Mouse (Mus musculus) stomach, embryonic 16.5 days (tissue): Measurements from ENCODE around the gene Cd109. TPM values are rescaled to one million over a fixed set of nuclear protein-coding genes. Genes with fewer than 3 reads are reported as not detected.

ENCODE experiments used
- ATAC-seq: fragments of 200-750 bp; cut with Nextera tagmentation; 2 replicates; pipeline ENCODE4 v1.8.0; 2017; ENCODE audit warnings: moderate number of reproducible peaks, moderate TSS enrichment; ENCODE audit not compliant: insufficient read depth, low FRiP score
- H3K27ac ChIP-seq: fragments of 300-500 bp; sonication (generic); 2 replicates; pipeline ENCODE4 v1.5.1; 2014; ENCODE audit warnings: low read length
- H3K27me3 ChIP-seq: fragments of 300-500 bp; sonication (generic); 2 replicates; pipeline ENCODE4 v1.6.1; 2014; ENCODE audit warnings: low read length, control low read depth, mixed read lengths; ENCODE audit not compliant: control insufficient read depth, insufficient read depth
- H3K36me3 ChIP-seq: fragments of 300-500 bp; sonication (generic); 2 replicates; pipeline ENCODE4 v1.6.1; 2014; ENCODE audit warnings: low read length; ENCODE audit not compliant: control insufficient read depth, insufficient read depth
- H3K4me1 ChIP-seq: fragments of 300-500 bp; sonication (generic); 2 replicates; pipeline ENCODE4 v1.6.1; 2014; ENCODE audit warnings: low read length, control low read depth, mixed read lengths; ENCODE audit not compliant: control insufficient read depth, insufficient read depth
- H3K4me2 ChIP-seq: fragments of 300-500 bp; sonication (generic); 2 replicates; pipeline ENCODE4 v1.6.1; 2014; ENCODE audit warnings: low read depth, low read length, mixed read lengths
- H3K4me3 ChIP-seq: fragments of 300-500 bp; sonication (generic); replicated peaks from 2 replicates; pipeline ENCODE4 v1.5.1; 2014; ENCODE audit warnings: mild to moderate bottlenecking, low read length
- H3K9ac ChIP-seq: fragments of 300-500 bp; sonication (generic); 2 replicates; pipeline ENCODE4 v1.6.1; 2014; ENCODE audit warnings: low read length
- H3K9me3 ChIP-seq: fragments of 300-500 bp; sonication (generic); replicated peaks from 2 replicates; pipeline ENCODE4 v1.6.1; 2016; ENCODE audit warnings: low read length, control low read depth; ENCODE audit not compliant: control insufficient read depth
- WGBS: fragments of 180-500 bp; shearing (Covaris S2); extraction: QIAGEN DNeasy Blood & Tissue Kit; methylation state at CpG from one replicate; pipeline ENCODE4 v1.1.7; 2014; 5-methylcytosine and 5-hydroxymethylcytosine counted together
- polyA plus RNA-seq: library from polyadenylated mRNA; unstranded; fragments of >200 nt; fragmentation: Nextera tagmentation; extraction: Ambion mirVana; gene quantifications from 2 replicates; pipeline ENCODE4 v1.2.1, GENCODE M21; 2015

Cd109 gene
- polyA plus RNA-seq, 1 experiment from 2014 or later = 13.6 TPM

DNA sequence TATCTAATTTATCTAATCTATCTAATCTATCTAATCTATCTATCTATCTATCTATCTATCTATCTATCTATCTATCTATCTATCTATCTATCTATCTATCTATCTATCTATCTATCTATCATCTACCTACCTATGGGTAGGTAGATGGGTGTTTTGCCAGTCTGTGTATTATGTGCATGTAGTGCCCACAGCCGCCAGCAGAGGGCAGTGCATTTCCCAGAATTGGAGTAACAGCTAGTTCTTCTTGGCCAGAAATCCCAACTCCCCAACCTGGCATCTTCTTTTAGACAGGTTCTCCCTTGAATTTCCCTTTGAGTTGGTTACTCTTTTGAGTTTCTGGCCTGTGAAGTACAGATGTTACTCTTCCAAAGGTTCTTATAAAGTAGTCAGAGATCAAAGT is 85.3 kb downstream of the Cd109 start:
- H3K4me3 ChIP-seq = no peak overlapping the region
- no peak for ATAC-seq
- no peak overlapping the region for H3K9ac ChIP-seq
- H3K4me2 ChIP-seq = no peak overlapping the region
- no peak overlapping the region for H3K27ac ChIP-seq
- H3K36me3 ChIP-seq = no peaks in the 10 kb centered on the region
- no peaks in the 10 kb centered on the region for H3K27me3 ChIP-seq
- H3K9me3 ChIP-seq = no peaks in the 10 kb centered on the region
- 0% methylated on average over 1 of the region's 1 CpGs for WGBS
- no peaks in the 10 kb centered on the region for H3K4me1 ChIP-seq

DNA sequence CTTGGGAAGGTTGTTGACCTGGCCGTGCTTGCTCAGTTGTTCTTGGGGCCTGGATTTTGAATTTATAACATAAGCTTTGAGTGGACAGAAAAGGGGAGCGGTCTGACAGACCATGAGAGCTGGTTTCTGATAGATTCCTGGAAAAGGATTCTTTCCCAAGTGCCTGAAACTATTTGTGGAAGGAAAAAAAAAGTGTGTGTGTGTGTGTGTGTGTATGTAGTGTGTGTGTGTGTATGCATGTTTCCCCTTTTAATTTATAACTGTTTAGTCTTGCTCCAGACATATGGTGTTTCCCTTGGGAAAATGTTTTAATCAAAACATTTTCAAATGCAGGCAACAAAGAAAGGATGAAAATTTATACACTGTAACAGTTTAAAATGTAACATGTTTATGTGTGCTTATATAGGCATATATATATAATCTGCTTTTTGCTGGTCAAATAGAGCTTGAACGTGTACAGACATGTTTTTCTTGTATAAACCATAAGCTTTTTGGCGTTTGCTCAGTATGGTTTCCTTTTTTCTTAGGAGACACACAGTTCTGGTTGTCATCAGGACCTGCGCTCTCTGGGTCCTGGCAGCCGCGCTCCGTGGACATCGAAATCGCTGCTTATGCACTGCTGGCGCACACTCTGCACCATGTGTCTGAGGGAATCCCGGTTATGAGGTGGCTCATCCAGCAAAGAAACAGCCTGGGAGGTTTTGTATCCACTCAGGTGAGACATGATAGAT is 87.3 kb downstream of the Cd109 start:
- no peak overlapping the region for H3K4me2 ChIP-seq
- 0 out of 2 replicates have a peak, but pooled peaks cover 7% of the 10 kb centered on the region for H3K9me3 ChIP-seq
- no peaks in the 10 kb centered on the region for H3K27me3 ChIP-seq
- no peak overlapping the region for H3K4me3 ChIP-seq
- no peaks in the 10 kb centered on the region for H3K4me1 ChIP-seq
- 58% methylated on average over 12 of the region's 12 CpGs for WGBS
- no peak overlapping the region for H3K9ac ChIP-seq
- peak; percentile 72; the same call in 1 of the 2 replicates for ATAC-seq
- H3K36me3 ChIP-seq = no peaks in the 10 kb centered on the region
- H3K27ac ChIP-seq = peak overlapping the region; percentile 73

DNA sequence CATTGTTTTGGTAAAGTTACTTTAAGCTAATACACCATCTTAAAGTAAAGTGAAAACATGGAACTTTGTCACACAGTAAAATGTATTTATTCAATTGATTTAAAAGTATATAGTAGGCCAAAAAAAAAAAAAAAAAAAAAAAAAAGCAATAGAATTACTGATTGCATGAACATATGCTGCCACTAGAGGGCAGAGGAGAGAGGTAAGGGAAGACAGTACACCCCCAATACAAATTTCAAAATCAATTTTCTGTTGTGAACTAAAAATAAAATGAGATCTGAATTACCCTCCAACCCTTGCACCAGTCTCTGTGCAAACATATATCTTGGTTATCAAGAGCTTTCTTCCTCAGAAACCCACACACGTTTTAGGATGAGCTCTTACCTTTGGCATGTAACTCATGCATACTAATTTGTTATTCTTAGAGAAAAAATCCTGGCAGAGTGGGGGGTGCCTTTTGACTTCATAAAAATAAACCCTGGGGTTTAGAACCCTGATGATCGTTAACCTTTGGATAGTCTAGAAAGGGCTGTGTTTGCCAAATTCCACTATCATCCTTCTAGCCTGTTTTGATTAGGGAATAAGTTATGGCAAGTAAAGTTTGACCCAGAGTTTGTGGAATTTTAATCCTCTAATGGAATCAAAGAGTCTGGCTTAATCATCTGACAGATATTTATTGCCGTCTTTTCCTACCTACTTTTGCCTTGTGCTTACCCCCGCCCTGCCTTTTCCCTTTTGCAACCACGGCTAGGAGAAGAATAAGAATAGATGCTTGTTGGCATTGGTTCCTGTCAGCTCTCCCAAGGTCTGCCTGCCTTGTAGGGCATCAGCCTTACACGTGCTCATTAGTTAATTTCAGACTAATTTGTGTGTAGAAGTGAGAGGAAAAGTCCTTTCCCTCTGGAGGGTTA is 105.8 kb downstream of the Cd109 start:
- peak; percentile 50; the same call in 1 of the 2 replicates for ATAC-seq
- H3K9me3 ChIP-seq = no peaks in the 10 kb centered on the region
- no peak overlapping the region for H3K4me3 ChIP-seq
- no peaks in the 10 kb centered on the region for H3K36me3 ChIP-seq
- no peak overlapping the region for H3K4me2 ChIP-seq
- H3K9ac ChIP-seq = no peak overlapping the region
- H3K4me1 ChIP-seq = no peaks in the 10 kb centered on the region
- H3K27me3 ChIP-seq = no peaks in the 10 kb centered on the region
- 52% methylated on average over 6 of the region's 6 CpGs for WGBS
- no peak overlapping the region for H3K27ac ChIP-seq

DNA sequence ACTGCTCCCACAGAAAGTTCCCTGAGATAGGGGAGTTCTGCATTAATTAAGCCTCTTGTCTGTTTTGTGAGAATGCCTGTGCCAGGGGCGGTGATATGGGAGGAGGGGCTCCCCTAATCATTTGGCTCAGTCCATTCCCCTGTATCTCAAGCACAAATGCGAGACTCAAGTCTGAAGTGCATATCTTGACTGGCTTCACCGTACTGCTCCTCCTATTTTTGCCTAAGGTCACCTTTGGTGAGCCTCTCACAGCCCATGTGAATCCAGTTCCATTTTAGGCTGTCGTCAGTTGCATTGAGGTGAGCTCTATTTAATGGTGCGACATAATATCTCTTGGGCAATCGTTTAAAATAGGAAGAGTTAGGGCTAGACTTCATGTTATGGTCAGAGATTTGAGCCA is 116.6 kb downstream of the Cd109 start:
- WGBS = 74% methylated on average over 6 of the region's 6 CpGs
- peaks cover 3% of the 10 kb centered on the region; the same call in 1 of the 2 replicates for H3K4me1 ChIP-seq
- H3K36me3 ChIP-seq = no peaks in the 10 kb centered on the region
- H3K4me2 ChIP-seq = no peak overlapping the region
- no peaks in the 10 kb centered on the region for H3K27me3 ChIP-seq
- H3K27ac ChIP-seq = no peak overlapping the region
- no peak overlapping the region for H3K9ac ChIP-seq
- ATAC-seq = no peak
- H3K9me3 ChIP-seq = no peaks in the 10 kb centered on the region
- H3K4me3 ChIP-seq = no peak overlapping the region

DNA sequence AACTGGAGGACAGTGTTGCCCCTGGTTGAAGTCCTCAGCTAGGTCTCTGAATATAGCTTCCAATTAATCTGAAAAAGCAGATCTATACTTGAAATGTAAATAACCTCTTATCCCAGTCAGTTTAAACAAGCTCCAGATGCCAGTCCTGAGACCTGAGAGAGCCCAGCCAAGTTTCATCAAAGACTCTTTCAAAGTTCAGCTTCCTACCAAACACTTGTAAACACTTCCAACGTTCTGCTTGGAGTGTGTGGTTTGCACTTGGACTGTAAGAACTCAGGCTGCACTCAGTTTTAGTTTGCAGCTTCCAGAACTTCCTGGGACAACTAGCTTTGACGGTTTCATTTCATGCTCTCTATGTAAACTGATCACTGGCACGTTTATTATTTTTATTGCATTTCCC is 120.2 kb downstream of the Cd109 start:
- Histone ChIP-seq H3K4me2 (no peak overlapping the region), H3K9me3 (no peaks in the 10 kb centered on the region), H3K36me3 (no peaks in the 10 kb centered on the region), H3K27ac (0 out of 2 replicates have a peak overlapping the region, but pooled peaks have one; percentile 10), H3K9ac (no peak overlapping the region), H3K4me3 (no peak overlapping the region), H3K4me1 (peaks cover 3% of the 10 kb centered on the region; the same call in 1 of the 2 replicates), H3K27me3 (no peaks in the 10 kb centered on the region)
- 26% methylated on average over 3 of the region's 3 CpGs for WGBS
- no peak for ATAC-seq

DNA sequence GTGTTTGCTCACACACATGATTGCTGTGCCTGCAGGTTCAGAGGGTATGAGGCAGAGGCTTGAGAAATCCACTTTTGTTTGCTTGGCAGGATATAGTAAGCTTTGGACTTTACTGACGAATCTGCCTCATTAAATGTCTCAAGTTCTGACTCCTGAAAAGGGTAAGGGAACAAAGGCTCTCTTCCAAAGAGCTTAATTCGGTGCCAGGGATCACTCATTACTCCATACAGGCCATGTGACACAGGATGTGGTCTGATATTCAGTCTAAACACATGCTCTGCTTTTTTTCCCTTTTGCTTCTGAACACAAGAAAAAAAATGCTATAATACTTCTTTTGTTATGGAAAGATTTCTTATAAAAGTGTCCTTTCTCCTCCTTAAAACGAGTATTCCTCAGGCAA is 126.7 kb downstream of the Cd109 start:
- H3K9me3 ChIP-seq = no peaks in the 10 kb centered on the region
- H3K4me1 ChIP-seq = no peaks in the 10 kb centered on the region
- H3K27me3 ChIP-seq = no peaks in the 10 kb centered on the region
- H3K4me3 ChIP-seq = no peak overlapping the region
- no peak overlapping the region for H3K4me2 ChIP-seq
- no peak overlapping the region for H3K9ac ChIP-seq
- WGBS = 50% methylated on average over 3 of the region's 3 CpGs
- no peak for ATAC-seq
- no peak overlapping the region for H3K27ac ChIP-seq
- no peaks in the 10 kb centered on the region for H3K36me3 ChIP-seq

DNA sequence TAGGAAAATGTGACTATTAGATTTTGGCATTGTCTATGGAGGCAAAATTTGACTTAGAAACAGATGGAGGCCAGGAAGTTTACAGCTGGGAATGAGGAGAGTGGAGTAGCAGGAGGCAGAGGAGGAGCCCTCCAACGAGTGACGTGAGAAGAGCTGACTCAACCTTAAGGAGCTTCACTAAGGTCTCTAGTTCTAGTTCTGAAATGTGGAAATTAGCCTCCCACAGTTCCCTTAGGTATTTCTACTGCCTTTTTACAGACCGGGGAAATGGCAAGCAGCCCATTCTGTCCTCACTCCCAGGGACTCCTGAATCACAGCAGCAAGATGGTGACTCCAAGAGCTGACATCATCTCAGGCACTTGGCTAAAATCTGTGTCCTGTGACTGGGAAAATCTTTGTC is 134.9 kb downstream of the Cd109 start:
- Histone ChIP-seq H3K4me1 (no peaks in the 10 kb centered on the region), H3K36me3 (no peaks in the 10 kb centered on the region), H3K4me2 (no peak overlapping the region), H3K27me3 (no peaks in the 10 kb centered on the region), H3K27ac (no peak overlapping the region), H3K9ac (no peak overlapping the region), H3K9me3 (no peaks in the 10 kb centered on the region), H3K4me3 (no peak overlapping the region)
- no peak for ATAC-seq
- WGBS = 63% methylated on average over 3 of the region's 3 CpGs
